Mouse (Mus musculus): Measurements from ENCODE around the gene Ufc1. TPM values are rescaled to one million over a fixed set of nuclear protein-coding genes. Genes with fewer than 3 reads are reported as not detected.

Ufc1 gene
- polyA plus RNA-seq, 1 experiment: 11.1 TPM

- Histone ChIP-seq H3K4me1 (ENCODE audit: control insufficient read depth, insufficient read depth, insufficient read length) (peaks cover 7% of the 10 kb centered on the region), H3K4me3 (ENCODE audit: extremely low read depth, insufficient read depth, insufficient read length) (no peak overlapping the region), H3K36me3 (ENCODE audit: control insufficient read depth, insufficient read depth, low read length) (peaks cover 3% of the 10 kb centered on the region), H3K27me3 (ENCODE audit: control insufficient read depth, insufficient read depth, low read length) (no peaks in the 10 kb centered on the region), H3K27ac (ENCODE audit: insufficient read depth, low read length) (no peak overlapping the region)
- TF ChIP-seq POLR2A (IDR thresholded peaks at IDR 0.05; ENCODE audit: low read depth, low read length): no peak
- TF ChIP-seq CTCF (IDR thresholded peaks at IDR 0.05; ENCODE audit: extremely low read depth, insufficient read depth, insufficient read length, insufficient replicate concordance): no peak
- 67% methylated on average over 4 of the region's 4 CpGs for WGBS
- no peak for DNase-seq (ENCODE audit: low read depth in 1 of 2, low spot score in 2 of 2)
Measured at GRCm38 (mm10) chr1:171288328-171288727, 6.5 kb downstream of the Ufc1 start.

GRCm38 (mm10) chr1:171287136-171288081 lies 7.4 kb downstream of the Ufc1 start, which contains the start of gene Usp21:
Usp21 (minus strand) TSS chr1:171287991.
- Histone ChIP-seq H3K4me1 (ENCODE audit: control insufficient read depth, insufficient read depth, insufficient read length) (peaks cover 7% of the 10 kb centered on the region), H3K27ac (ENCODE audit: insufficient read depth, low read length) (peak within 1 kb of the TSS; percentile 60), H3K36me3 (ENCODE audit: control insufficient read depth, insufficient read depth, low read length) (peaks cover 3% of the 10 kb centered on the region), H3K4me3 (ENCODE audit: extremely low read depth, insufficient read depth, insufficient read length) (peak within 1 kb of the TSS; percentile 87), H3K27me3 (ENCODE audit: control insufficient read depth, insufficient read depth, low read length) (no peaks in the 10 kb centered on the region)
- 2% methylated on average over 48 of the region's 49 CpGs for WGBS
- TF ChIP-seq POLR2A (IDR thresholded peaks at IDR 0.05; ENCODE audit: low read depth, low read length) (peak; percentile 68), CTCF (IDR thresholded peaks at IDR 0.05; ENCODE audit: extremely low read depth, insufficient read depth, insufficient read length, insufficient replicate concordance) (no peak)
- peak; percentile 82 to 93 for DNase-seq (ENCODE audit: low read depth in 1 of 2, low spot score in 2 of 2)

- Histone ChIP-seq H3K4me3 (ENCODE audit: extremely low read depth, insufficient read depth, insufficient read length) (no peak overlapping the region), H3K4me1 (ENCODE audit: control insufficient read depth, insufficient read depth, insufficient read length) (peaks cover 7% of the 10 kb centered on the region), H3K27ac (ENCODE audit: insufficient read depth, low read length) (no peak overlapping the region), H3K36me3 (ENCODE audit: control insufficient read depth, insufficient read depth, low read length) (peaks cover 3% of the 10 kb centered on the region), H3K27me3 (ENCODE audit: control insufficient read depth, insufficient read depth, low read length) (no peaks in the 10 kb centered on the region)
- 94% methylated on average over 19 of the region's 19 CpGs for WGBS
- no peak for DNase-seq (ENCODE audit: low read depth in 1 of 2, low spot score in 2 of 2)
- no peak for TF ChIP-seq CTCF (IDR thresholded peaks at IDR 0.05; ENCODE audit: extremely low read depth, insufficient read depth, insufficient read length, insufficient replicate concordance)
- no peak for TF ChIP-seq POLR2A (IDR thresholded peaks at IDR 0.05; ENCODE audit: low read depth, low read length)
Measured at GRCm38 (mm10) chr1:171286517-171286916, 8.3 kb downstream of the Ufc1 start.

GRCm38 (mm10) chr1:171285096-171285892 lies 9.5 kb downstream of the Ufc1 start:
- H3K4me1 ChIP-seq (ENCODE audit: control insufficient read depth, insufficient read depth, insufficient read length): peaks cover 8% of the 10 kb centered on the region
- no peak for TF ChIP-seq POLR2A (IDR thresholded peaks at IDR 0.05; ENCODE audit: low read depth, low read length)
- no peak for TF ChIP-seq CTCF (IDR thresholded peaks at IDR 0.05; ENCODE audit: extremely low read depth, insufficient read depth, insufficient read length, insufficient replicate concordance)
- peaks cover 3% of the 10 kb centered on the region for H3K36me3 ChIP-seq (ENCODE audit: control insufficient read depth, insufficient read depth, low read length)
- no peaks in the 10 kb centered on the region for H3K27me3 ChIP-seq (ENCODE audit: control insufficient read depth, insufficient read depth, low read length)
- peak overlapping the region; percentile 6; the same call in 1 of the 2 replicates for H3K27ac ChIP-seq (ENCODE audit: insufficient read depth, low read length)
- DNase-seq (ENCODE audit: low read depth in 1 of 2, low spot score in 2 of 2): no peak
- no peak overlapping the region for H3K4me3 ChIP-seq (ENCODE audit: extremely low read depth, insufficient read depth, insufficient read length)
- 76% methylated on average over 20 of the region's 20 CpGs for WGBS

GRCm38 (mm10) chr1:171284491-171284890 lies 10.3 kb downstream of the Ufc1 start:
- H3K27ac ChIP-seq (ENCODE audit: insufficient read depth, low read length): no peak overlapping the region
- 87% methylated on average over 15 of the region's 15 CpGs for WGBS
- no peaks in the 10 kb centered on the region for H3K27me3 ChIP-seq (ENCODE audit: control insufficient read depth, insufficient read depth, low read length)
- H3K36me3 ChIP-seq (ENCODE audit: control insufficient read depth, insufficient read depth, low read length): peaks cover 3% of the 10 kb centered on the region
- H3K4me3 ChIP-seq (ENCODE audit: extremely low read depth, insufficient read depth, insufficient read length): no peak overlapping the region
- H3K4me1 ChIP-seq (ENCODE audit: control insufficient read depth, insufficient read depth, insufficient read length): peaks cover 12% of the 10 kb centered on the region
- DNase-seq (ENCODE audit: low read depth in 1 of 2, low spot score in 2 of 2): no peak
- TF ChIP-seq CTCF (IDR thresholded peaks at IDR 0.05; ENCODE audit: extremely low read depth, insufficient read depth, insufficient read length, insufficient replicate concordance) (no peak), POLR2A (IDR thresholded peaks at IDR 0.05; ENCODE audit: low read depth, low read length) (no peak)

- TF ChIP-seq POLR2A (IDR thresholded peaks at IDR 0.05; ENCODE audit: low read depth, low read length) (no peak), CTCF (IDR thresholded peaks at IDR 0.05; ENCODE audit: extremely low read depth, insufficient read depth, insufficient read length, insufficient replicate concordance) (no peak)
- Histone ChIP-seq H3K4me3 (ENCODE audit: extremely low read depth, insufficient read depth, insufficient read length) (no peak overlapping the region), H3K27me3 (ENCODE audit: control insufficient read depth, insufficient read depth, low read length) (no peaks in the 10 kb centered on the region), H3K4me1 (ENCODE audit: control insufficient read depth, insufficient read depth, insufficient read length) (peaks cover 12% of the 10 kb centered on the region), H3K27ac (ENCODE audit: insufficient read depth, low read length) (peak overlapping the region; percentile 11; the same call in 1 of the 2 replicates), H3K36me3 (ENCODE audit: control insufficient read depth, insufficient read depth, low read length) (no peaks in the 10 kb centered on the region; the same call in none of the 2 replicates)
- DNase-seq (ENCODE audit: low read depth in 1 of 2, low spot score in 2 of 2): no peak
- WGBS: 87% methylated on average over 18 of the region's 18 CpGs
Measured at GRCm38 (mm10) chr1:171283188-171284160, 11.3 kb downstream of the Ufc1 start.

Data from spleen, adult 2 months (tissue).